Mouse (Mus musculus) ES-E14 (cell line): ENCODE measurements around the gene Cela1. TPM values are rescaled to one million over a fixed set of nuclear protein-coding genes. Genes with fewer than 3 reads are reported as not detected.

ENCODE experiments used
- DNase-seq: peaks from one replicate; pipeline ENCODE4 v3.0.0-alpha.2; 2013; ENCODE audit warnings: low read depth, low spot score
- H3K27ac ChIP-seq: 2 replicates; pipeline ENCODE4 v1.5.1; 2012; ENCODE audit warnings: low read depth, mild to moderate bottlenecking, low read length, moderate library complexity, mixed read lengths; ENCODE audit not compliant: poor library complexity, insufficient read depth, severe bottlenecking
- H3K36me3 ChIP-seq: 2 replicates; pipeline ENCODE4 v1.6.1; 2012; ENCODE audit warnings: mild to moderate bottlenecking, low read length, moderate library complexity, mixed read lengths; ENCODE audit not compliant: control insufficient read depth, poor library complexity, insufficient read depth, severe bottlenecking
- H3K4me1 ChIP-seq, 2 experiments: fragments of 150-350 bp in 1 of 2; sonication (generic) in 1 of 2; 2 replicates each; pipeline ENCODE4 v1.6.1; 2012; ENCODE audit warnings: low read length in 2 of 2, mild to moderate bottlenecking in 1 of 2, mixed read lengths in 1 of 2; ENCODE audit not compliant: control insufficient read depth in 2 of 2, insufficient read depth in 2 of 2, poor library complexity in 1 of 2
- H3K4me3 ChIP-seq, 2 experiments: fragments of 150-350 bp in 1 of 2; sonication (generic) in 1 of 2; 2 replicates each; pipeline ENCODE4 v1.5.1; 2012; ENCODE audit warnings: low read length in 2 of 2, low read depth in 1 of 2, mild to moderate bottlenecking in 1 of 2, mixed read lengths in 1 of 2; ENCODE audit not compliant: insufficient read depth in 1 of 2, poor library complexity in 1 of 2, severe bottlenecking in 1 of 2
- H3K9ac ChIP-seq: 2 replicates; pipeline ENCODE4 v1.6.1; 2012; ENCODE audit warnings: low read depth, mild to moderate bottlenecking, low read length, mixed read lengths; ENCODE audit not compliant: poor library complexity, insufficient read depth, severe bottlenecking
- H3K9me3 ChIP-seq: fragments of 150-350 bp; sonication (generic); 2 replicates; pipeline ENCODE4 v1.6.1; 2012; ENCODE audit warnings: low read depth, mild to moderate bottlenecking, low read length; ENCODE audit not compliant: control insufficient read depth, insufficient read depth
- CHD2 ChIP-seq: IDR thresholded peaks from 2 replicates; pipeline ENCODE4 v1.6.1; 2014; ENCODE audit warnings: mild to moderate bottlenecking, low read depth, low read length, inconsistent platforms
- HCFC1 ChIP-seq: IDR thresholded peaks from 2 replicates; pipeline ENCODE4 v1.6.1; 2012; ENCODE audit warnings: low read length, inconsistent platforms, borderline replicate concordance; ENCODE audit not compliant: insufficient read depth
- MAFK ChIP-seq: IDR thresholded peaks from 2 replicates; pipeline ENCODE4 v1.6.1; 2014; ENCODE audit warnings: mild to moderate bottlenecking, low read depth, low read length, inconsistent platforms; ENCODE audit not compliant: insufficient read depth
- ZC3H11A ChIP-seq: IDR thresholded peaks from 2 replicates; pipeline ENCODE4 v1.6.1; 2012; ENCODE audit warnings: low read depth, mild to moderate bottlenecking, inconsistent platforms, low read length, borderline replicate concordance
- ZNF384 ChIP-seq: IDR thresholded peaks from 2 replicates; pipeline ENCODE4 v1.6.1; 2012; ENCODE audit warnings: low read depth, low read length, inconsistent platforms
- in situ Hi-C, 2 experiments: fragments of 600-800 bp; cut with MboI; formaldehyde crosslinking; loops; one replicate each; pipeline ENCODE4 v1.15.1; 2025; ENCODE audit warnings: low sequenced_read_pairs in 2 of 2, inconsistent platforms in 1 of 2; ENCODE audit not compliant: unreplicated experiment in 2 of 2
- total RNA-seq: library from RNA; depleted of rRNA; stranded (reverse); fragments of 300-350 nt; gene quantifications from 2 replicates; pipeline ENCODE4 v1.2.3, GENCODE M21; 2012

Cela1 gene
- total RNA-seq, 1 experiment, result 2.4 TPM

GRCm38 (mm10) chr15:100669337-100669736, 18.4 kb downstream of the Cela1 start, which contains the start of gene Bin2:
Gene Bin2, minus strand, starts transcription at chr15:100669553.
- H3K4me3 ChIP-seq, result peak within 1 kb of the TSS; percentile 53 to 66
- in situ Hi-C loops, result no loop called here
- no peaks in the 10 kb centered on the region for H3K9me3 ChIP-seq
- H3K9ac ChIP-seq, result peak within 1 kb of the TSS; percentile 67
- TF ChIP-seq CHD2, result no peak
- no peak for TF ChIP-seq MAFK
- no peak for TF ChIP-seq ZNF384
- TF ChIP-seq ZC3H11A, result no peak
- no peak for TF ChIP-seq HCFC1
- DNase-seq, result no peak
- no peak within 1 kb of the TSS for H3K27ac ChIP-seq
- no peaks in the 10 kb centered on the region; the same call in 1 of the 2 replicates for H3K36me3 ChIP-seq
- peaks cover 13 to 34% of the 10 kb centered on the region in 2 experiments for H3K4me1 ChIP-seq

GRCm38 (mm10) chr15:100667871-100668545, 19.7 kb downstream of the Cela1 start:
- Histone ChIP-seq H3K27ac (no peak overlapping the region), H3K36me3 (no peaks in the 10 kb centered on the region; the same call in 1 of the 2 replicates), H3K9me3 (no peaks in the 10 kb centered on the region), H3K4me1 (peaks cover 9 to 29% of the 10 kb centered on the region in 2 experiments), H3K4me3 (no peak overlapping the region), H3K9ac (no peak overlapping the region)
- TF ChIP-seq CHD2, result no peak
- no peak for TF ChIP-seq HCFC1
- no peak for TF ChIP-seq ZNF384
- TF ChIP-seq ZC3H11A, result no peak
- TF ChIP-seq MAFK, result no peak
- no peak for DNase-seq
- in situ Hi-C loops, result no loop called here

DNA sequence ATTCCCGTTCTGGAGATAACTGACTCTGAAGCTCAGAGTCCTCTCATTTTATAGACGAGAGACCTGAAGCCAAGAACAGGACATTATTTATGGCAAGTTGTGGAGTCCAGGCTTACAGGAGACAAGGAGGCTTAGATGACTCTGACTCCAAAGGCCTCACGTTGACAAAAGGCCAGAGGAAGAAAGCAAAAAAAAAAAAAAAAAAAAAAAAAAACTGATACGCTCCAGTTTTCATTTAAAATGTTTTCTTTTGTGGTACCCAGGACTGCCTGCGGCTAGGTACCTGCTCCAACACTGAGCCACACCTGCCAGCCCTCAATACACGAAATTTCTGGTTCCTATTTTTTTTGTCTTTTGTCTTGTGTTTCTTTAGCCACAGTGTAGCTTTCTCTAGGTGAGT, 20.3 kb downstream of the Cela1 start:
- Histone ChIP-seq H3K4me3 (no peak overlapping the region), H3K9ac (no peak overlapping the region), H3K9me3 (no peaks in the 10 kb centered on the region), H3K4me1 (peaks cover 6 to 29% of the 10 kb centered on the region in 2 experiments), H3K27ac (no peak overlapping the region), H3K36me3 (no peaks in the 10 kb centered on the region; the same call in 1 of the 2 replicates)
- TF ChIP-seq ZC3H11A (no peak), CHD2 (no peak), MAFK (no peak), HCFC1 (no peak), ZNF384 (no peak)
- DNase-seq, result no peak
- in situ Hi-C loops, result no loop called here

GRCm38 (mm10) chr15:100666851-100667250, 20.9 kb downstream of the Cela1 start:
- in situ Hi-C loops, result no loop called here
- Histone ChIP-seq H3K36me3 (no peaks in the 10 kb centered on the region; the same call in 1 of the 2 replicates), H3K9ac (peak overlapping the region; percentile 26; the same call in 1 of the 2 replicates), H3K9me3 (no peaks in the 10 kb centered on the region), H3K4me1 (peaks cover 6 to 29% of the 10 kb centered on the region in 2 experiments; a peak in 3 of 4 replicates), H3K4me3 (no peak overlapping the region; a peak in 1 of 4 replicates), H3K27ac (no peak overlapping the region)
- no peak for DNase-seq
- TF ChIP-seq CHD2 (no peak), ZNF384 (no peak), MAFK (no peak), ZC3H11A (no peak), HCFC1 (no peak)
